Mouse (Mus musculus) regulatory T cell (primary cell): ENCODE measurements around the gene B4galt1.

ENCODE experiments used
- in situ Hi-C: fragments of 300-600 bp; cut with MboI, MseI; formaldehyde crosslinking; loops from one replicate; pipeline ENCODE4 v1.15.1; 2025; ENCODE audit warnings: high pct_unique_total_duplicates

B4galt1 gene

GRCm38 (mm10) chr4:40853565-40854386 lies at the start of gene B4galt1:
TSS of gene B4galt1 (minus strand) at chr4:40854005.
- in situ Hi-C loops: loop anchor here (5.0 kb wide), 1 partner anchor 94 kb away; the partner anchor contains the start of genes Bag1 and Chmp5

- in situ Hi-C loops: no loop called here
These were observed 46.8 kb upstream of the B4galt1 start for GRCm38 (mm10) chr4:40900612-40901011.

- in situ Hi-C loops: no loop called here
These were observed 46.3 kb upstream of the B4galt1 start for GRCm38 (mm10) chr4:40900071-40900470.

- in situ Hi-C loops: no loop called here
These were observed 45.5 kb upstream of the B4galt1 start for GRCm38 (mm10) chr4:40899264-40899663.

- in situ Hi-C loops: no loop called here
These were observed 44.8 kb upstream of the B4galt1 start for GRCm38 (mm10) chr4:40898476-40899044.

- in situ Hi-C loops: no loop called here
These were observed 41.8 kb upstream of the B4galt1 start for GRCm38 (mm10) chr4:40895646-40896045.

- in situ Hi-C loops: no loop called here
These were observed 41.3 kb upstream of the B4galt1 start for GRCm38 (mm10) chr4:40895118-40895517.

DNA sequence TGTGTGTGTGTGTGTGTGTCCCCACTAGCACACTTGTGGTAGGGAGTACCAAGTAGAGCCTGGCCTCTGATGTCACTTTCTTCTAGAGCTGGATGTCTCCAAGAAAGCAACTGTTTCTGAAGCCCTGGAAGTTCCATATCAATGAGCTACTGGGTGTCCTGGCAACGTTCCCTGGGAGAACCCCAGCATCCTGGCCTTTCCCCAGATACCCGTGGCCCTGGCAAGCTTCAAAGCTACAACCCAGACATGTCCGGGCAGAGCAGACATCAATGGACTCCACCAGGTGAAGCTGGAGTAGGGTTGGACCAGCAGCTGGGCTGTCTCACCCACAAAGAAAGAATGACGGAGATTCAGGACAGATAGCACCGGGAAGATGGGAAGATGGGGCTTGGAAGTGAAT lies 37.4 kb upstream of the B4galt1 start:
- in situ Hi-C loops: no loop called here

DNA sequence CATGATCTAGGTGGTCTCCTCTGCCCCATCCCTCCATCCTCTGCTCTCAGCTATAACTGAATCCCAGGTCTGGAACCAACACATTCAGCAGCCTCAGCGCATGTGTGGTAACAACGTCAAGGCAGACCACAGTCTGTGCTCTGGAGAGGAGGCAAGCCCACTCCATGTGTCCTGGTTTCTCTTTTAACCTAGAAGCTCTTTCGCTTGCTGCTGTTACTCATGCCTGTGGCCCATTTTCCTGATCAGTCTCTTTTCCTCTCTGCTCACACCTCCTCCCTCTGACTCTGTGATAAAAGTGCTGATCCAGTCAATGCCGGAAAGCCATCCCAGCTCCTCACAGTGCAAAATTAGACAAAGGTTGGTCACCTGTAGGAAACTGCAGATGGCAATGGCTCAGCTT lies 36.2 kb upstream of the B4galt1 start:
- in situ Hi-C loops: no loop called here

DNA sequence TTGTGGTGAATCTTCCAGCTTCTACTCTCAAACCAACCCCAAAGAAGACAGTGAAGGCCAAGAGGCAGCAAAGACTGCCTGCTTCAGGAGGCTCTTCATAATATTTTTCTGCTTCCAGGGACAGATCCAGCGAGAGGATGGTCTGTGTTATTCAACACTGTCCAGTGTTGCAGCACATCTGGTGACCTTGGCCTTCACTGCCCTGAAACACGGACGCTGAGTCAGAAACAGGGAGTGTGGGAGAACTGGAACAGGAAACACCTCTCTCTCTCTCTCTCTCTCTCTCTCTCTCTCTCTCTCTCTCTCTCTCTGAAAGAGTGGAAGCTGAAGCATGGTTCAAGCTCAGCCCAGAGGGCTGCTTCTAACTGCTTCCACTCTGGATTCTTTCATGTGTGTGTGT lies 35.4 kb upstream of the B4galt1 start:
- in situ Hi-C loops: no loop called here

- in situ Hi-C loops: no loop called here
These were observed 35.0 kb upstream of the B4galt1 start for GRCm38 (mm10) chr4:40888839-40889238.

DNA sequence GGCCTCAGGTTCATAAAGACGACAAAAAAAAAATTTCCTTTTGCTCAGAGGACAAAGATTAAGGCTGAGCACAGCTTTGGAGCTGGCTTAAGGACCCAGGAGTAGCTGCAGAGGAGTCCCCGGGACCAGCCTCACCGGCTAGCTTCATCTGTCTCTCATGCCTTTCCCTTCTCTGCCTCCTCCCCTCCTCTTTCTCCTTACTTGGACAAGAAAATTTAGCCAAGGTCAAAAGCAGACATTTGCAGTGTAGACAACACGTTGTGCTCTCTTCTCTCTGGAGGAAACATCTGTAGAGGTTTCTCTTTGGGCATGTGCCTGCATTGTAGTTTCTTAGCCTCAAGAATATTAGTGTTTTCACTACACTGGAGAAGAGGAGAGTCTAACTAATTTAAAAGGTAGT lies 32.1 kb upstream of the B4galt1 start:
- in situ Hi-C loops: no loop called here

DNA sequence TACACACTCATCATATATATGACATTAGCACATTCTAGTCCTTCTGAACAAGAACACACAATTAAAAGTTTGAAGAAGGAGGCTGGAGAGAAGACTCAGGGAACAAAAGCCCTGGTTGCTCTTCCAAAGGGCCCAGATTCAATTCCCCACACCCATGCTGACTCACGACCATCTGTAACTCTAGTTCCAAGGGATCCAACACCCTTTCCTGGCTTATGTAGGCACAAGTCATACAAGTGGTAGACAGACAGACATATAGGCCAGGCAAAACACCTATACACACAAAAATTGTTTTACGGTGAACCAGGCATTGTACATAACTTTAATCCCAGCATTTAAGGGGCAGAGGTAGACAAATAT lies 31.3 kb upstream of the B4galt1 start:
- in situ Hi-C loops: no loop called here

- in situ Hi-C loops: no loop called here
These were observed 30.7 kb upstream of the B4galt1 start for GRCm38 (mm10) chr4:40884282-40885165.

- in situ Hi-C loops: no loop called here
These were observed 29.4 kb upstream of the B4galt1 start for GRCm38 (mm10) chr4:40883200-40883599.

- in situ Hi-C loops: no loop called here
These were observed 23.7 kb upstream of the B4galt1 start for GRCm38 (mm10) chr4:40877528-40877927.

DNA sequence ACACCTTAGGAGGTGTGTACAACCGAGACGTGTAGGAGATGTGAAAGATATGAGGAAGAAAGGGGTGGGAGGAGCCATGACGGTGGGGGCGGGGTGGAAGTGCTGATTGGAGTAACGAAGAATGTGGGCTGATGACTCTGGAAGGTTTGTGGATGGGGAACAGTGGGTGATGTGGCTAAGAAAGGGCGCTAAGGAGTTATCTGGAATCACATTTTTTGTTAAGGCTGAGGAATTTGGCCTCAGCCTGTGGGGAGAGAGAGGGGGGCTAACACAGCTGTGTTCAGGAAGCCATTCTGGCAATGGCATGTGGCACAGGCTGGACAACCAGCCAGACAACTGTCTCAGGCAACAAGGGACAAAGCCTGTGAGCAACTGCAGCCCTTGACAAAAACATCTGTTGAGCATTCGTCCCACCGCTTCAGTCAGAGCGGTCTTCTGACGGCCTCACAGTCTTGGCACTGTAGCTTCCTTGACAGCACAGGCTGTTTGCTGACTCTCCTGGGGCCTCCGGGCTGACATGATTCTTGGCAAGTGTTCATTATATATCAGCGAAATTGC lies 23.1 kb upstream of the B4galt1 start:
- in situ Hi-C loops: no loop called here

DNA sequence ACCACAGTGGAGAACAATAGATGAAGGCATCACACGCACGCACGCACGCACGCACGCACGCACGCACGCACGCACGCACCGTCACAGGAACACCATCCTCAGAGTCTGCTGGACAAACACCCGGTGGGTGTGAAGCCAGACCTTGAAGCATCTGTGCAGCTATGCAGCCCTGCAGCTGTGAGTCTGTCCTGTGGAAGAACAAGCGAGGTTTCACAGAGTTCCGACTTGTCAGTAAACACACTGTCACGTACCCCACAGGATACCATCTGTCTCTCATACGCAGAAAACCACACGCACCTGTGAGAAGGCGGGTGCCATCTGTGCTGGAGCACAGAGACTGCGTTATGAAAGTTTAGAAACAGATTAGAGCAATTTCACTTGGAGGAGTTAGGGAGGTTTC lies 22.0 kb upstream of the B4galt1 start:
- in situ Hi-C loops: no loop called here

- in situ Hi-C loops: no loop called here
These were observed 21.2 kb upstream of the B4galt1 start for GRCm38 (mm10) chr4:40874794-40875552.

DNA sequence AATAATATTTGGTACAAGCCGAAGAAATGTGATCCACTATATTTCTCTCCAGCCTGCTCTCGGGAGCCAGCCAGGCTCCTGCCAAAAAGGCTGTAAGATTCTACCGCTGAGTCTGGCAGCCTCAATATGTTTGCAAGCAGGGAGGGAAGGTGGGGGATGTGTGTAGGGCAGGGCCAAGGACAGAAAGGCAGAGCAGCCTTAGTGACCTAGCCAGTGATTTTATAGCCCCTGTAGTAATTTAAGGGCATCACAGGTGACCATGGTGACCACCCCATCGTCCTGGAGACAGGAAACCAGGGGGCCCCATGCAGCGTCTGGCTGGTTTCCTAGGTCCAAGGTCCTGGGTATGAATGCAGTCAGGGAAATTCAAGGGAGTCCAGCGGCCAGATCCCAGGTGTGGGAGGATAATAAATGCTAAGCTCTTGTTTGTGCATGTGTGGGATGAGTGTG lies 20.4 kb upstream of the B4galt1 start:
- in situ Hi-C loops: no loop called here

- in situ Hi-C loops: no loop called here
These were observed 19.5 kb upstream of the B4galt1 start for GRCm38 (mm10) chr4:40873320-40873719.
